Mouse (Mus musculus) c-Kit-positive CD71-positive TER-119-negative erythroid progenitor cells, embryonic 14.5 days (primary cell): ENCODE results near the gene Gm20869.
"Not testable (repeated sequence)": the region's sequence is repeated elsewhere in the genome, so short reads cannot be mapped to it uniquely, and the experiment has no call there.

Experiments used
- DNase-seq: peaks from one replicate; pipeline ENCODE4 v3.0.0-alpha.2; 2013; ENCODE audit warnings: low read depth

The Gm20869 gene

DNA sequence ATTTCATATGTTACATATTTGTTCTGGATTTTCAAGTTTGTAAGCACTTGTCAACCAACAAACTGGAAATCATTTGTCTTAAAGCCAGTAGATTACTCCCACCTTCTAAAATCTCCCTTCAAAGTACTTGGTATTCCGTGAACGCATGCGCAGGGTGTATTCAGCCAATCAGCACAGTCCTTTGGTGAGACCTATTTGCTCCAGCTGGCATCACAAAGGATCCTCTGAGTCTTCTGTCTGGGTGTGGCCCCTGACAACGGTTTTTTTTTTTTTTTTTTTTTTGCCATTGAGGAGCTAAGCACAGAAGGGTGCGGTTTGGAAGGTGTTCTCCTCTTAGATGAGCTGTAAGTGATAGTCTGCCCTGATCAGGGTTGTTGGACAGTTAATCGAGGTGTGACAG, at the start of gene Gm20869:
TSS of gene Gm20869 (plus strand) at position 301 of the 400 bp plus-strand sequence.
- not testable (repeated sequence) for DNase-seq
